Mouse (Mus musculus) hindbrain, embryonic 11.5 days (tissue): ENCODE results near the gene Rnf217. TPM values are rescaled to one million over a fixed set of nuclear protein-coding genes. Genes with fewer than 3 reads are reported as not detected.

Experiments
- ATAC-seq: fragments of 200-750 bp; cut with Nextera tagmentation; 2 replicates; pipeline ENCODE4 v1.8.0; 2017; ENCODE audit warnings: mild to moderate bottlenecking, moderate TSS enrichment, moderate library complexity; ENCODE audit not compliant: low FRiP score
- DNase-seq: peaks from one replicate; pipeline ENCODE4 v3.0.0-alpha.2; 2015; ENCODE audit warnings: low spot score
- H3K27ac ChIP-seq: fragments of 300-500 bp; sonication (generic); 2 replicates; pipeline ENCODE4 v1.5.1; 2014; ENCODE audit warnings: mild to moderate bottlenecking, low read depth, low read length
- H3K27me3 ChIP-seq: fragments of 300-500 bp; sonication (generic); 2 replicates; pipeline ENCODE4 v1.6.1; 2014; ENCODE audit warnings: mild to moderate bottlenecking, low read length, moderate library complexity, mixed read lengths; ENCODE audit not compliant: control insufficient read depth, insufficient read depth
- H3K36me3 ChIP-seq: fragments of 300-500 bp; sonication (generic); 2 replicates; pipeline ENCODE4 v1.6.1; 2014; ENCODE audit warnings: mild to moderate bottlenecking, low read length, moderate library complexity, mixed read lengths; ENCODE audit not compliant: control insufficient read depth, insufficient read depth
- H3K4me1 ChIP-seq: fragments of 300-500 bp; sonication (generic); replicated peaks from 2 replicates; pipeline ENCODE4 v1.6.1; 2014; ENCODE audit warnings: low read length, mixed read lengths; ENCODE audit not compliant: control insufficient read depth, insufficient read depth
- H3K4me2 ChIP-seq: fragments of 300-500 bp; sonication (generic); replicated peaks from 2 replicates; pipeline ENCODE4 v1.6.1; 2014; ENCODE audit warnings: mild to moderate bottlenecking, low read depth, low read length
- H3K4me3 ChIP-seq: fragments of 300-500 bp; sonication (generic); 2 replicates; pipeline ENCODE4 v1.5.1; 2014; ENCODE audit warnings: low read depth, low read length
- H3K9ac ChIP-seq: fragments of 300-500 bp; sonication (generic); 2 replicates; pipeline ENCODE4 v1.6.1; 2014; ENCODE audit warnings: low read depth, low read length
- H3K9me3 ChIP-seq: fragments of 300-500 bp; sonication (generic); 2 replicates; pipeline ENCODE4 v1.6.1; 2016; ENCODE audit warnings: low read length; ENCODE audit not compliant: control insufficient read depth
- WGBS: fragments of 180-500 bp; shearing (Covaris S2); extraction: QIAGEN DNeasy Blood & Tissue Kit; methylation state at CpG from one replicate; pipeline ENCODE4 v1.1.7; 2014; 5-methylcytosine and 5-hydroxymethylcytosine counted together
- polyA plus RNA-seq: library from polyadenylated mRNA; unstranded; fragments of >200 nt; fragmentation: Nextera tagmentation; extraction: Ambion mirVana; gene quantifications from 2 replicates; pipeline ENCODE4 v1.2.1, GENCODE M21; 2014

Gene Rnf217
- polyA plus RNA-seq, 1 experiment from 2014 or later = 2.0 TPM

GRCm38 (mm10) chr10:31496931-31497330 lies 112.1 kb downstream of the Rnf217 start:
- H3K4me2 ChIP-seq = no peak overlapping the region
- no peaks in the 10 kb centered on the region for H3K4me1 ChIP-seq
- H3K4me3 ChIP-seq = no peak overlapping the region
- DNase-seq (no peak), ATAC-seq (no peak)
- no peak overlapping the region for H3K9ac ChIP-seq
- no peak overlapping the region for H3K27ac ChIP-seq
- no peaks in the 10 kb centered on the region for H3K27me3 ChIP-seq
- WGBS = 93% methylated on average over 2 of the region's 2 CpGs
- H3K9me3 ChIP-seq = no peaks in the 10 kb centered on the region
- H3K36me3 ChIP-seq = no peaks in the 10 kb centered on the region

- Histone ChIP-seq H3K4me1 (no peaks in the 10 kb centered on the region), H3K27me3 (no peaks in the 10 kb centered on the region), H3K9me3 (no peaks in the 10 kb centered on the region), H3K4me3 (no peak overlapping the region), H3K4me2 (no peak overlapping the region), H3K9ac (no peak overlapping the region), H3K27ac (no peak overlapping the region), H3K36me3 (no peaks in the 10 kb centered on the region)
- no peak for DNase-seq
- 92% methylated on average over 3 of the region's 3 CpGs for WGBS
- ATAC-seq = no peak
These were observed 113.2 kb downstream of the Rnf217 start for GRCm38 (mm10) chr10:31495826-31496225.

- Histone ChIP-seq H3K9ac (no peak overlapping the region), H3K27ac (no peak overlapping the region), H3K36me3 (no peaks in the 10 kb centered on the region), H3K4me1 (no peaks in the 10 kb centered on the region), H3K9me3 (no peaks in the 10 kb centered on the region), H3K27me3 (no peaks in the 10 kb centered on the region), H3K4me3 (no peak overlapping the region), H3K4me2 (no peak overlapping the region)
- 95% methylated on average over 1 of the region's 1 CpGs for WGBS
- ATAC-seq (no peak), DNase-seq (no peak)
These were observed 114.7 kb downstream of the Rnf217 start for GRCm38 (mm10) chr10:31494296-31494695.

- H3K27ac ChIP-seq = no peak overlapping the region
- H3K4me3 ChIP-seq = no peak overlapping the region
- ATAC-seq = no peak
- H3K9me3 ChIP-seq = no peaks in the 10 kb centered on the region
- H3K27me3 ChIP-seq = no peaks in the 10 kb centered on the region
- no peak overlapping the region for H3K9ac ChIP-seq
- WGBS = 77% methylated on average over 10 of the region's 10 CpGs
- H3K4me1 ChIP-seq = no peaks in the 10 kb centered on the region
- no peak for DNase-seq
- H3K4me2 ChIP-seq = no peak overlapping the region
- H3K36me3 ChIP-seq = no peaks in the 10 kb centered on the region
These were observed 141.7 kb downstream of the Rnf217 start for GRCm38 (mm10) chr10:31467043-31467898.

- DNase-seq (peak; percentile 8), ATAC-seq (no peak)
- H3K36me3 ChIP-seq = no peaks in the 10 kb centered on the region
- H3K4me2 ChIP-seq = no peak overlapping the region
- no peaks in the 10 kb centered on the region for H3K9me3 ChIP-seq
- H3K4me1 ChIP-seq = no peaks in the 10 kb centered on the region
- WGBS = 86% methylated on average over 6 of the region's 6 CpGs
- no peaks in the 10 kb centered on the region for H3K27me3 ChIP-seq
- H3K4me3 ChIP-seq = no peak overlapping the region
- no peak overlapping the region for H3K9ac ChIP-seq
- H3K27ac ChIP-seq = no peak overlapping the region
These were observed 143.0 kb downstream of the Rnf217 start for GRCm38 (mm10) chr10:31465840-31466541.

GRCm38 (mm10) chr10:31465424-31465823 lies 143.6 kb downstream of the Rnf217 start:
- no peak overlapping the region for H3K27ac ChIP-seq
- H3K9me3 ChIP-seq = no peaks in the 10 kb centered on the region
- H3K4me3 ChIP-seq = no peak overlapping the region
- H3K36me3 ChIP-seq = no peaks in the 10 kb centered on the region
- no peaks in the 10 kb centered on the region for H3K27me3 ChIP-seq
- no peak for ATAC-seq
- no peak for DNase-seq
- WGBS = 82% methylated on average over 4 of the region's 4 CpGs
- H3K4me2 ChIP-seq = no peak overlapping the region
- H3K9ac ChIP-seq = no peak overlapping the region
- H3K4me1 ChIP-seq = no peaks in the 10 kb centered on the region

- ATAC-seq = no peak
- H3K9me3 ChIP-seq = no peaks in the 10 kb centered on the region
- no peaks in the 10 kb centered on the region for H3K36me3 ChIP-seq
- no peak overlapping the region for H3K4me2 ChIP-seq
- 94% methylated on average over 2 of the region's 2 CpGs for WGBS
- H3K27me3 ChIP-seq = no peaks in the 10 kb centered on the region
- H3K27ac ChIP-seq = no peak overlapping the region
- H3K4me3 ChIP-seq = no peak overlapping the region
- no peak overlapping the region for H3K9ac ChIP-seq
- H3K4me1 ChIP-seq = no peaks in the 10 kb centered on the region
- no peak for DNase-seq
These were observed 145.9 kb downstream of the Rnf217 start for GRCm38 (mm10) chr10:31463044-31463443.

- no peaks in the 10 kb centered on the region for H3K9me3 ChIP-seq
- no peak for ATAC-seq
- no peak overlapping the region for H3K4me2 ChIP-seq
- H3K27me3 ChIP-seq = no peaks in the 10 kb centered on the region
- no peaks in the 10 kb centered on the region for H3K4me1 ChIP-seq
- no peak overlapping the region for H3K27ac ChIP-seq
- no peaks in the 10 kb centered on the region for H3K36me3 ChIP-seq
- 49% methylated on average over 1 of the region's 1 CpGs for WGBS
- H3K9ac ChIP-seq = no peak overlapping the region
- no peak for DNase-seq
- no peak overlapping the region for H3K4me3 ChIP-seq
These were observed 152.2 kb downstream of the Rnf217 start for GRCm38 (mm10) chr10:31456806-31457205.

GRCm38 (mm10) chr10:31447083-31447482 lies 161.9 kb downstream of the Rnf217 start:
- no peaks in the 10 kb centered on the region for H3K4me1 ChIP-seq
- DNase-seq (no peak), ATAC-seq (no peak)
- H3K36me3 ChIP-seq = no peaks in the 10 kb centered on the region
- no peak overlapping the region for H3K27ac ChIP-seq
- H3K9me3 ChIP-seq = no peaks in the 10 kb centered on the region
- H3K4me3 ChIP-seq = no peak overlapping the region
- no peak overlapping the region for H3K9ac ChIP-seq
- no peak overlapping the region for H3K4me2 ChIP-seq
- H3K27me3 ChIP-seq = no peaks in the 10 kb centered on the region
- 58% methylated on average over 1 of the region's 1 CpGs for WGBS
